Mouse (Mus musculus) midbrain, embryonic 14.5 days (tissue): Measurements from ENCODE around the gene Prickle2. TPM values are rescaled to one million over a fixed set of nuclear protein-coding genes. Genes with fewer than 3 reads are reported as not detected.

ENCODE experiments used
- ATAC-seq: fragments of 200-750 bp; cut with Nextera tagmentation; 2 replicates; pipeline ENCODE4 v1.8.0; 2017; ENCODE audit warnings: moderate number of reproducible peaks, moderate library complexity; ENCODE audit not compliant: low FRiP score, low TSS enrichment
- DNase-seq: peaks from one replicate; pipeline ENCODE4 v3.0.0-alpha.2; 2015
- H3K27ac ChIP-seq: fragments of 300-500 bp; sonication (generic); replicated peaks from 2 replicates; pipeline ENCODE4 v1.5.1; 2014; ENCODE audit warnings: mild to moderate bottlenecking, low read depth, low read length, moderate library complexity
- H3K27me3 ChIP-seq: fragments of 300-500 bp; sonication (generic); 2 replicates; pipeline ENCODE4 v1.6.1; 2014; ENCODE audit warnings: low read length, control low read depth, mixed read lengths; ENCODE audit not compliant: control insufficient read depth, insufficient read depth
- H3K36me3 ChIP-seq: fragments of 300-500 bp; sonication (generic); 2 replicates; pipeline ENCODE4 v1.6.1; 2014; ENCODE audit warnings: low read length, control low read depth; ENCODE audit not compliant: control insufficient read depth, insufficient read depth
- H3K4me1 ChIP-seq: fragments of 300-500 bp; sonication (generic); 2 replicates; pipeline ENCODE4 v1.6.1; 2014; ENCODE audit warnings: mild to moderate bottlenecking, antibody characterized with exemption, low read length, control low read depth; ENCODE audit not compliant: control insufficient read depth, insufficient read depth
- H3K4me2 ChIP-seq: fragments of 300-500 bp; sonication (generic); 2 replicates; pipeline ENCODE4 v1.6.1; 2014; ENCODE audit warnings: mild to moderate bottlenecking, low read length, moderate library complexity
- H3K4me3 ChIP-seq: fragments of 300-500 bp; sonication (generic); replicated peaks from 2 replicates; pipeline ENCODE4 v1.5.1; 2014; ENCODE audit warnings: low read depth, low read length
- H3K9ac ChIP-seq: fragments of 300-500 bp; sonication (generic); replicated peaks from 2 replicates; pipeline ENCODE4 v1.6.1; 2014; ENCODE audit warnings: mild to moderate bottlenecking, low read length, moderate library complexity
- H3K9me3 ChIP-seq: fragments of 300-500 bp; sonication (generic); 2 replicates; pipeline ENCODE4 v1.6.1; 2016; ENCODE audit warnings: low read length, control low read depth, mixed read lengths; ENCODE audit not compliant: control insufficient read depth
- WGBS: fragments of 180-500 bp; shearing (Covaris S2); extraction: QIAGEN DNeasy Blood & Tissue Kit; methylation state at CpG from one replicate; pipeline ENCODE4 v1.1.7; 2014; 5-methylcytosine and 5-hydroxymethylcytosine counted together
- polyA plus RNA-seq: library from polyadenylated mRNA; unstranded; fragments of >200 nt; fragmentation: Nextera tagmentation; extraction: Ambion mirVana; gene quantifications from 2 replicates; pipeline ENCODE4 v1.2.1, GENCODE M21; 2014

Prickle2 gene
- polyA plus RNA-seq, 1 experiment from 2014 or later, result 18.0 TPM

- no peak overlapping the region for H3K27ac ChIP-seq
- no peak overlapping the region for H3K4me2 ChIP-seq
- H3K4me1 ChIP-seq, result no peaks in the 10 kb centered on the region
- WGBS, result 84% methylated on average over 3 of the region's 3 CpGs
- no peaks in the 10 kb centered on the region for H3K9me3 ChIP-seq
- no peaks in the 10 kb centered on the region for H3K27me3 ChIP-seq
- no peak overlapping the region for H3K9ac ChIP-seq
- peaks cover 20% of the 10 kb centered on the region for H3K36me3 ChIP-seq
- no peak for ATAC-seq
- DNase-seq, result no peak
- H3K4me3 ChIP-seq, result no peak overlapping the region
Measured at GRCm38 (mm10) chr6:92424991-92425390, 281.0 kb downstream of the Prickle2 start.

- 48% methylated on average over 11 of the region's 11 CpGs for WGBS
- DNase-seq, result peak; percentile 25
- peaks cover 26% of the 10 kb centered on the region for H3K36me3 ChIP-seq
Measured at GRCm38 (mm10) chr6:92422286-92422685, 283.7 kb downstream of the Prickle2 start.

GRCm38 (mm10) chr6:92420106-92420505 lies 285.8 kb downstream of the Prickle2 start:
- Histone ChIP-seq H3K27ac (no peak overlapping the region), H3K4me2 (no peak overlapping the region), H3K36me3 (peaks cover 26% of the 10 kb centered on the region), H3K4me1 (peaks cover 9% of the 10 kb centered on the region), H3K4me3 (no peak overlapping the region), H3K9me3 (no peaks in the 10 kb centered on the region), H3K27me3 (no peaks in the 10 kb centered on the region), H3K9ac (no peak overlapping the region)
- ATAC-seq (no peak), DNase-seq (no peak)
- WGBS, result 85% methylated on average over 12 of the region's 12 CpGs

More at GRCm38 (mm10) chr6:92422286-92422685, 283.7 kb downstream of the Prickle2 start:
- no peak for ATAC-seq
- Histone ChIP-seq H3K9ac (no peak overlapping the region), H3K4me1 (no peaks in the 10 kb centered on the region), H3K4me3 (no peak overlapping the region), H3K27ac (no peak overlapping the region), H3K4me2 (no peak overlapping the region), H3K27me3 (no peaks in the 10 kb centered on the region), H3K9me3 (no peaks in the 10 kb centered on the region)

DNA sequence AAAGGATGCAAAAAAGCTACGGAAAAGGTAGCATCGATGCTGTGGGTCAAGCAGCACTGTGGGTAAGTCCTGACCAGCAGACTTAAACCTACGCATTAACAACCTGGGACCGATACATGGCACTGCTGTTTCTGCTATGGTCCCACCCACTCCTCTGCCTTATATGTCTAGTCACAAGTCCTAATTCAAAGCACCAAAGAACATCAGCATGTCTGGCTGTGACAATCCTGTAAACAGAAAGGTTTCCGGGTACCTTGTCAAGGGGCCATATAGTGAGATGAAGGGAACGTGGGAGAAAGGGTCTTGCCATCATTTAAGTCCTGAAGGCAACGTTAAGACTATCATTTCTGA lies 290.6 kb downstream of the Prickle2 start:
- no peak overlapping the region for H3K4me2 ChIP-seq
- H3K9ac ChIP-seq, result no peak overlapping the region
- DNase-seq (no peak), ATAC-seq (no peak)
- peaks cover 26% of the 10 kb centered on the region for H3K36me3 ChIP-seq
- H3K4me3 ChIP-seq, result no peak overlapping the region
- no peaks in the 10 kb centered on the region for H3K27me3 ChIP-seq
- peaks cover 18% of the 10 kb centered on the region for H3K4me1 ChIP-seq
- 88% methylated on average over 7 of the region's 7 CpGs for WGBS
- peak overlapping the region; percentile 75 for H3K27ac ChIP-seq
- no peaks in the 10 kb centered on the region for H3K9me3 ChIP-seq

GRCm38 (mm10) chr6:92414478-92415404 lies 291.2 kb downstream of the Prickle2 start:
- ATAC-seq, result peak; percentile 71; the same call in 1 of the 2 replicates
- Histone ChIP-seq H3K27ac (peak overlapping the region; percentile 75), H3K36me3 (peaks cover 23% of the 10 kb centered on the region), H3K4me1 (peaks cover 18% of the 10 kb centered on the region), H3K9me3 (no peaks in the 10 kb centered on the region), H3K4me3 (no peak overlapping the region), H3K4me2 (0 out of 2 replicates have a peak overlapping the region, but pooled peaks have one; percentile 3), H3K27me3 (no peaks in the 10 kb centered on the region), H3K9ac (no peak overlapping the region)
- DNase-seq, result peak; percentile 87
- 42% methylated on average over 8 of the region's 8 CpGs for WGBS

DNA sequence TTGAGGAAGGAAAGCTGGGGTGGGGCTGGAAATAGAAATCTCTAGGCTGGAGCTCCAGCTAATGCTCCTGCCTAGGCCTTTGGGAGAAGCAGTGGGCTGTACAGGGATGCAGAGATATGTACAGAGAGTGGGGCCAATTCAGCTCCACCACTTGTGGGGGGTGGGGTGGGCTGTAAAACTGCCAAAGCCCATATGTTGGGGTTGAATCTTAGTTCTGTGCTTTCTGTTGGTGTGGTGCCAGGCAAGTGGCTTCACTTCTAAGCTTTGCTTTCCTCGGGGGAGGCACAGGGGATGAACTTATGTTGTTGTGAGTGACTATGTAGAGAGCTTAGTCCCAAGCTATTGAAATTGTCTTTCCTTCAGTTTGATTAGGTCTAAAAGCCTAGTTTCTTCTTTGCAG lies 292.0 kb downstream of the Prickle2 start:
- H3K27me3 ChIP-seq, result no peaks in the 10 kb centered on the region
- H3K4me3 ChIP-seq, result no peak overlapping the region
- DNase-seq (no peak), ATAC-seq (no peak)
- peaks cover 18% of the 10 kb centered on the region for H3K4me1 ChIP-seq
- peaks cover 22% of the 10 kb centered on the region for H3K36me3 ChIP-seq
- no peak overlapping the region for H3K4me2 ChIP-seq
- H3K9me3 ChIP-seq, result no peaks in the 10 kb centered on the region
- 80% methylated on average over 1 of the region's 1 CpGs for WGBS
- no peak overlapping the region for H3K9ac ChIP-seq
- H3K27ac ChIP-seq, result peak overlapping the region; percentile 75

- Histone ChIP-seq H3K27ac (no peak overlapping the region), H3K27me3 (no peaks in the 10 kb centered on the region), H3K4me1 (peaks cover 12% of the 10 kb centered on the region), H3K4me2 (no peak overlapping the region), H3K9me3 (no peaks in the 10 kb centered on the region), H3K9ac (no peak overlapping the region), H3K4me3 (no peak overlapping the region), H3K36me3 (peaks cover 25% of the 10 kb centered on the region)
- whole genome bisulfite sequencing, result 86% methylated on average over 3 of the region's 3 CpGs
- DNase-seq (no peak), ATAC-seq (no peak)
Measured at GRCm38 (mm10) chr6:92409788-92410187, 296.2 kb downstream of the Prickle2 start.

DNA sequence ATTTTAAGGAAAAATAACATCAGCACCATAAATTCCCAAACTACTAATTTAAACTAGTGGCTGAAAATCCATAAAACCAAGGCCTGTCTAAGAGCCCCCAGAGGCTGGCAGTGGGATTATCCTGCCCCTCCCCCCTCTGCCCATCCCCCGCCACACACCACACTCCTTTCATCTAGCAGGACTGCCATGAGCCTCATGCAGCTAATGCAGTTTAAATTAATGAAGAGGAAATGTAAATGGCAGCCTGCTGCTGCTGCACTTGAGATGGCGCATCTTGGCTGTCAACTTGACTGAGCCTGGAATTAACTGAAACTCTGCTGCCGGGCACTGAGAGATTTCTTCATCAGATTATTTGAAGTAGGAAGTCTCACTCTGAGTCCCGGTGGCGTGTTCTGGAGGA lies 298.7 kb downstream of the Prickle2 start:
- ATAC-seq (no peak; the same call in 1 of the 2 replicates), DNase-seq (peak; percentile 59)
- H3K9ac ChIP-seq, result no peak overlapping the region
- no peak overlapping the region for H3K4me2 ChIP-seq
- H3K4me3 ChIP-seq, result no peak overlapping the region
- H3K4me1 ChIP-seq, result peaks cover 6% of the 10 kb centered on the region; the same call in 1 of the 2 replicates
- H3K27ac ChIP-seq, result peak overlapping the region; percentile 49
- H3K27me3 ChIP-seq, result no peaks in the 10 kb centered on the region
- no peaks in the 10 kb centered on the region for H3K9me3 ChIP-seq
- 25% methylated on average over 5 of the region's 5 CpGs for WGBS
- H3K36me3 ChIP-seq, result peaks cover 24% of the 10 kb centered on the region

GRCm38 (mm10) chr6:92405571-92405970 lies 300.4 kb downstream of the Prickle2 start:
- Histone ChIP-seq H3K9ac (no peak overlapping the region), H3K36me3 (peaks cover 14% of the 10 kb centered on the region), H3K4me1 (peaks cover 6% of the 10 kb centered on the region; the same call in 1 of the 2 replicates), H3K27ac (no peak overlapping the region), H3K4me2 (no peak overlapping the region), H3K27me3 (no peaks in the 10 kb centered on the region), H3K9me3 (no peaks in the 10 kb centered on the region), H3K4me3 (no peak overlapping the region)
- ATAC-seq (no peak), DNase-seq (no peak)
- WGBS, result 70% methylated on average over 8 of the region's 8 CpGs
